Mouse (Mus musculus) spleen, adult 2 months (tissue): ENCODE data around the gene Fam172a. TPM values are rescaled to one million over a fixed set of nuclear protein-coding genes. Genes with fewer than 3 reads are reported as not detected.
"Not testable (repeated sequence)": the region's sequence is repeated elsewhere in the genome, so short reads cannot be mapped to it uniquely, and the experiment has no call there.

ENCODE experiments used
- DNase-seq, 2 experiments: peaks; one replicate each; pipeline versions ENCODE4 v3.0.0 to v3.0.0-alpha.2; 2012 to 2021; ENCODE audit warnings: low spot score in 2 of 2, low read depth in 1 of 2
- H3K27ac ChIP-seq: fragments of 200-500 bp; 2 replicates; pipeline ENCODE4 v1.5.1; 2012; ENCODE audit warnings: low read length, inconsistent platforms; ENCODE audit not compliant: insufficient read depth
- H3K27me3 ChIP-seq: fragments of 200-500 bp; 2 replicates; pipeline ENCODE4 v1.6.1; 2012; ENCODE audit warnings: mild to moderate bottlenecking, moderate library complexity, low read length, inconsistent platforms; ENCODE audit not compliant: control insufficient read depth, insufficient read depth
- H3K36me3 ChIP-seq: fragments of 200-500 bp; 2 replicates; pipeline ENCODE4 v1.6.1; 2012; ENCODE audit warnings: mild to moderate bottlenecking, low read length, inconsistent platforms; ENCODE audit not compliant: control insufficient read depth, insufficient read depth
- H3K4me1 ChIP-seq: fragments of 200-500 bp; 2 replicates; pipeline ENCODE4 v1.6.1; 2011; ENCODE audit warnings: inconsistent platforms; ENCODE audit not compliant: control insufficient read depth, insufficient read depth, insufficient read length
- H3K4me3 ChIP-seq: fragments of 200-500 bp; 2 replicates; pipeline ENCODE4 v1.5.1; 2011; ENCODE audit warnings: mild to moderate bottlenecking, inconsistent platforms; ENCODE audit not compliant: insufficient read depth, insufficient read length; ENCODE audit errors: extremely low read depth
- CTCF ChIP-seq: fragments of 200-500 bp; IDR thresholded peaks from 2 replicates; pipeline ENCODE4 v1.5.1; 2011; ENCODE audit warnings: mild to moderate bottlenecking, inconsistent platforms; ENCODE audit not compliant: insufficient read depth, insufficient read length, insufficient replicate concordance; ENCODE audit errors: extremely low read depth
- POLR2A ChIP-seq: fragments of 200-500 bp; IDR thresholded peaks from 2 replicates; pipeline ENCODE4 v1.6.1; 2011; ENCODE audit warnings: low read depth, low read length, inconsistent platforms
- WGBS: fragments of 180-500 bp; shearing (Covaris S2); methylation state at CpG from one replicate; pipeline ENCODE4 v1.1.7; 2018; 5-methylcytosine and 5-hydroxymethylcytosine counted together
- polyA plus RNA-seq: library from polyadenylated mRNA; depleted of rRNA; stranded (reverse); fragments of >200 nt; gene quantifications from 2 replicates; pipeline ENCODE4 v1.2.3, GENCODE M21; 2012; rRNA removed

Fam172a gene
- 7.1 and 10.5 TPM in 2 replicates for polyA plus RNA-seq

DNA sequence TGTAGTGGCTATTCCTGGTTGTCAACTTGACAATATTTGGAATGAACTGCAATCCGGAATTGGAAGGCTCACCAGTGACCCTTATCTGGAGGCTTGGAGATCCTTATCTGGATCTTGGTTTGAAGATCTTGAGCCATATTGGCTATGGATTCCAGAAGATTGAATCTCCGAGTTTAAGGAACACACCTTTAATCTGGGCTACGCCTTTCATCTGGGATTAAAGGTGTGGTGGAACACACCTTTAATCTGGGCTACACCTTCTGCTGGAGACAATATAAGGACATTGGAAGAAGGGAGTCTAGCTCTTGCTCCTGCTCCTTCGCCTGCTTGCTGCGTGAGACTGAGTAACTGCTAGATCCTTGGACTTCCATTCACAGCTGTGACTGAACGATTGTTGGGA, at the start of gene Fam172a:
Gene Fam172a (plus strand): TSS at position 301 of the 400 bp plus-strand sequence.
- 80% methylated on average over 1 of the region's 6 CpGs for WGBS
- H3K4me1 ChIP-seq, H3K27ac ChIP-seq: not testable (repeated sequence)

DNA sequence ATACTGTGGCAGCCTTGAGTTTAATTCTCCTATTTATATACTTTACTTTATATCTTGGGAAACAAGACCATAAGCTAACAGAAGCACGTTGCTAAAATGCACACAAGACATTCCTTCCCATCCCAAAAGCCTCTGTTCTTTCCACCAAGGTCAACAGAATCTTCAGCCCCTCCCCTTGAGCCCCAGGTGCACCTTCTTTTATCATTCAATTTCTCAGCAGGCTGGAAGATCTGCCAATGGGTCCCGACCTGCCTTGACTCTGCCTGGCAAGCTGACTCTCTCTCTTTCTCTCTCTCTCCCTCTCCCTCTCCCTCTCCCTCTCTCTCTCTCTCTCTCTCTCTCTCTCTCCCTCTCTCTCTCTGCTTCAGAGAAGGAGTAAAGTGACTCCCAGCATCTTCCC, 13.2 kb upstream of the Fam172a start:
- 28% methylated on average over 2 of the region's 2 CpGs for WGBS
- no peaks in the 10 kb centered on the region for H3K36me3 ChIP-seq
- H3K27me3 ChIP-seq: no peaks in the 10 kb centered on the region
- no peak overlapping the region for H3K4me3 ChIP-seq
- H3K4me1 ChIP-seq: no peaks in the 10 kb centered on the region
- no peak overlapping the region for H3K27ac ChIP-seq
- TF ChIP-seq POLR2A (no peak), CTCF (no peak)
- DNase-seq: no peak

More for the DNA sequence above, at the start of gene Fam172a:
- DNase-seq, H3K4me3 ChIP-seq, H3K36me3 ChIP-seq, H3K27me3 ChIP-seq: not testable (repeated sequence)

DNA sequence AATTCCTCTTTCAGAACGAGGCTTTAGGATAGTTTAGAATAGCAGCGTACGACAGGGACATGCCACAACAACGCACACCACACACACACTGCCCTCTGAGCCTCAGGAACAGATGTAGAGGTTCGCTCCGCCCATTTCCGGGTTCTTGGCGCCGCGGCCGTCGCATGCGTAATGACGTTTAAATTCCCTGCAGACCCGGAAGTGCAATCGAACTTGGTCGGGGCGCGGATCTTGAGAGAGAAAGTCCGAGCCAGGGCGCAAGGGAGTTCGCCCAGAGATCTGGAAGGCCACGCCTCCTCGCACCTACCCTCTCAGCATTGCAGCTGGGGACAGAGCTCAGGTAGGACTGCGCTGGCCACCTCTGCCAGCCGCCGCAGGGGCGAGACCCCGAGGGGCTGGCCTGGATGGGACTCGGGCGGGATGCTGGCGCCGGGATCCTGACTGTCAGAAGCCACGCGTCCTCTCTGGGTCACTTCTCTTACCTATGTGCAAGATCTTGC, 6.7 kb downstream of the Fam172a start:
- under 1% methylated on average over 35 of the region's 35 CpGs for WGBS
- peak; percentile 62; the same call in 1 of the 2 replicates for TF ChIP-seq POLR2A
- no peak for TF ChIP-seq CTCF
- no peaks in the 10 kb centered on the region for H3K27me3 ChIP-seq
- H3K36me3 ChIP-seq: no peaks in the 10 kb centered on the region
- H3K4me3 ChIP-seq: peak overlapping the region; percentile 77
- peak overlapping the region; percentile 40; the same call in 1 of the 2 replicates for H3K27ac ChIP-seq
- peak; percentile 81 to 92 for DNase-seq
- 0 out of 2 replicates have a peak, but pooled peaks cover 2% of the 10 kb centered on the region for H3K4me1 ChIP-seq

DNA sequence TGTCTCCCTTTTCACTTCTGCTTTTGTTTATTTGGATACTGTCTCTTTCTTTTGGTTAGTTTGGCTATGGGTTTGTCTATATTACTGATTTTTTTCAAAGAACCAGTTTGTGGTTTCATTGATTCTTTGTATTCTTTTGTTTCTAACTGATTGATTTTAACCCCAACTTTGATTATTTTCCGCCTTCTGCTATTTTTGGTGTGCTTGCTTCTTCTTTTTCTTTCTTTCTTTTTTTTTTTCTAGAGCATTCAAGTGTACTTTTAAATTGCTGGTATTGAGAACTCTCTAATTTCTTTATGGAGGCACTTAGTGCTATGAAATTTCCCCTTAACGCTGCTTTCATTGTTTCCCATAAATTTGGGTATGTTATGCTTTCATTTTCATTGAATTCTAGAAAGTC, 15.7 kb downstream of the Fam172a start:
- no peak for DNase-seq
- TF ChIP-seq CTCF (no peak), POLR2A (no peak)
- Histone ChIP-seq H3K27ac (no peak overlapping the region), H3K4me1 (no peaks in the 10 kb centered on the region), H3K27me3 (no peaks in the 10 kb centered on the region), H3K4me3 (no peak overlapping the region), H3K36me3 (no peaks in the 10 kb centered on the region)
- 63% methylated on average over 2 of the region's 2 CpGs for WGBS

DNA sequence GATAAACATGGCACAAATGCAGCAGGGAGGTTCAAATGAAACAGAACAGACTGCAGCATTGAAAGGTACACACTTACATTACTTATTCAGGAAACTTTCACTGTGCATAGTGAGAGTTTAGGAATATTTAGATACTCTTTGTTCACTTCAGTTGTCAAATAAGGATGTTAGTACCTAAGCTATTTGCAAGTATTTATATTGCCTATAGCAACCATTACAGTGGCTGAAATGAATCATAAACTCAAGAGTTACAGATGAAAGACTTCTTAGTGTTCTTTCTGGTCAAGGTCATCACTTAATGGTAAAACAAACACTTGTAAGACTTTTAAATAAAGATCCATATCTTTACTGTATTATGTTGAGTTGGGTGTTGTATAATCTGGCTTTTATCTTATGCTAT, 41.0 kb downstream of the Fam172a start:
- TF ChIP-seq CTCF (no peak), POLR2A (no peak)
- Histone ChIP-seq H3K4me1 (no peaks in the 10 kb centered on the region), H3K27ac (no peak overlapping the region), H3K27me3 (no peaks in the 10 kb centered on the region), H3K4me3 (no peak overlapping the region), H3K36me3 (no peaks in the 10 kb centered on the region)
- DNase-seq: no peak

DNA sequence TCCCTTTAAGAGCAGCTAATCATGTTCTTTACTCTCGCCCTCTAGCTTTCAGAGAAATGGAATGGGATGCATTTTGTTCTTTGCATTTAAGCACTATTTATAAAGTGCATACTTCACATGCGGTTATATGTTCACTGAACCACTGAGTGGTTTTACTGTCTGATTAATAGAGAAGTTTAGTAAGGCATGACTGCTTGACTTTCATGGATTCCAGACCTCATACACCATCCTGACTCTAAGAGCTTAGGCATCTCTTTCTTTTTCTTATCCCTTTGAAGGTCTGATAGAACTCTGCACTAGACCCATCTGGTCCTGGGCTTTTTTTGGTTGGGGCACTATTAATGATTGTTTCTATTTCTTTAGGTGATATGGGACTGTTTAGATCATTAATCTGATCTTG, 75.8 kb downstream of the Fam172a start:
- Histone ChIP-seq H3K36me3 (no peaks in the 10 kb centered on the region), H3K4me3 (no peak overlapping the region), H3K27me3 (no peaks in the 10 kb centered on the region), H3K4me1 (no peaks in the 10 kb centered on the region), H3K27ac (no peak overlapping the region)
- DNase-seq: no peak
- TF ChIP-seq CTCF (no peak), POLR2A (no peak)
- WGBS: 89% methylated on average over 2 of the region's 2 CpGs

DNA sequence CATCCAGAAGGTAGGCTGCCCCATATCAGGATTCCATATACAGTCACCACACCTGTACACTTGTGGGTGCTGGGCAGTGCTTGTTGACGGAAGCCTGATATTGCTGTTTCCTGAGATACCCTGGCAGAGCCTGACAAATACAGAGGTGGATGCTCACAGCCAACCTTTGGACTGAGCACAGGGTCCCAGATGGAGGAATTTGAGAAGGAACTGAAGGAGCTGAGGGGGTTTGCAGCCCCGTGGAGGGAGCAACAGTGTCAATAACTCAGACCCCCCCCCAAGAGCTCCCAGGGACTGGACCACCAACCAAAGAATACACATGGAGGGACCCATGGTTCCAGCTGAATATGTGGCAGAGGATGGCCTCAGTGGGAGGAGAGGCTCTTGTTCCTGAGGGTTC, 105.5 kb downstream of the Fam172a start:
- WGBS: 96% methylated on average over 2 of the region's 2 CpGs

More for the DNA sequence above, 105.5 kb downstream of the Fam172a start:
- DNase-seq, H3K4me3 ChIP-seq, H3K36me3 ChIP-seq, H3K27ac ChIP-seq, H3K27me3 ChIP-seq, H3K4me1 ChIP-seq: not testable (repeated sequence)
